Mouse (Mus musculus) E14TG2a.4 (cell line): ENCODE results near the gene Sec24b.

ENCODE experiments used
- H3K27me3 ChIP-seq: 2 replicates; pipeline ENCODE4 v1.6.1; 2014; ENCODE audit warnings: low read length, control low read depth; ENCODE audit not compliant: insufficient read depth
- H3K36me3 ChIP-seq: 2 replicates; pipeline ENCODE4 v1.6.1; 2014; ENCODE audit warnings: low read length, control low read depth; ENCODE audit not compliant: insufficient read depth
- H3K4me1 ChIP-seq: replicated peaks from 2 replicates; pipeline ENCODE4 v1.6.1; 2014; ENCODE audit warnings: low read depth, low read length, control low read depth
- H3K4me3 ChIP-seq: replicated peaks from 2 replicates; pipeline ENCODE4 v1.5.1; 2014; ENCODE audit warnings: mild to moderate bottlenecking, low read length
- H3K9me3 ChIP-seq: 2 replicates; pipeline ENCODE4 v1.6.1; 2014; ENCODE audit warnings: low read length, control low read depth
- CTCF ChIP-seq: conservative IDR thresholded peaks from 2 replicates; pipeline ENCODE4 v1.5.1; 2014; ENCODE audit warnings: low read length
- NANOG ChIP-seq: IDR thresholded peaks from 2 replicates; pipeline ENCODE4 v1.6.1; 2014; ENCODE audit warnings: borderline replicate concordance, low read length, mixed read lengths
- POU5F1 ChIP-seq: IDR thresholded peaks from 2 replicates; pipeline ENCODE4 v1.6.1; 2014; ENCODE audit warnings: low read length, borderline replicate concordance

Gene Sec24b

GRCm38 (mm10) chr3:129964681-129965080 lies 96.7 kb downstream of the Sec24b start:
- Histone ChIP-seq H3K36me3 (no peaks in the 10 kb centered on the region), H3K4me1 (peaks cover 7% of the 10 kb centered on the region)

GRCm38 (mm10) chr3:129962533-129962932 lies 98.8 kb downstream of the Sec24b start:
- H3K27me3 ChIP-seq: peaks cover 7% of the 10 kb centered on the region; the same call in 1 of the 2 replicates
- peaks cover 3% of the 10 kb centered on the region; the same call in 1 of the 2 replicates for H3K4me1 ChIP-seq
- no peaks in the 10 kb centered on the region for H3K36me3 ChIP-seq
- TF ChIP-seq NANOG: no peak
- TF ChIP-seq POU5F1: no peak
- no peak for TF ChIP-seq CTCF
- H3K9me3 ChIP-seq: no peaks in the 10 kb centered on the region
- no peak overlapping the region for H3K4me3 ChIP-seq

More at GRCm38 (mm10) chr3:129964681-129965080, 96.7 kb downstream of the Sec24b start:
- Histone ChIP-seq H3K27me3 (peaks cover 22% of the 10 kb centered on the region), H3K9me3 (no peaks in the 10 kb centered on the region), H3K4me3 (no peak overlapping the region)
- TF ChIP-seq POU5F1 (no peak), CTCF (no peak), NANOG (no peak)

DNA sequence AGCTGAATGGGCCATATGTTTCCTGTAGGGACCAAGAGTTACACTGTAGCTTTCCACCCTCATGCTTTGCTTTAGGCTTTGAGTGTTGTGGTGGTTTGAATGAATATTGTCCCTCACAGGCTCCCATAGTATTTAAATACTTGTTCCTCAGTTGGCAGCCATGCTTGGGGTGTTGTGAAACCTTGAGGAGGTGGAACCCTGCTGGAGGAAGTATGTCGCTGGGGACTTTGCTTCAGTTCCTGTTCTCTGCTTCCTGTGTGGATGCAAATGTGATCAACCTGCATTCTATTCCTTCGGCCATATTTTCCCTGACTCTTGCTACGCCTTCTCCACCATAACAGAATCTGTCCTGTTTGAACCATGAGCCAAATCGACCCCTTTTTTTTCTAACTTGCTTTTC lies 108.1 kb downstream of the Sec24b start:
- no peaks in the 10 kb centered on the region for H3K4me1 ChIP-seq
- TF ChIP-seq POU5F1 (no peak), NANOG (no peak), CTCF (no peak)
- no peak overlapping the region for H3K4me3 ChIP-seq
- H3K36me3 ChIP-seq: no peaks in the 10 kb centered on the region
- no peaks in the 10 kb centered on the region for H3K27me3 ChIP-seq
- no peaks in the 10 kb centered on the region for H3K9me3 ChIP-seq

- H3K9me3 ChIP-seq: no peaks in the 10 kb centered on the region
- no peaks in the 10 kb centered on the region for H3K36me3 ChIP-seq
- H3K4me1 ChIP-seq: no peaks in the 10 kb centered on the region
- no peak overlapping the region for H3K4me3 ChIP-seq
- TF ChIP-seq NANOG: no peak
- TF ChIP-seq CTCF: no peak
- TF ChIP-seq POU5F1: no peak
- 0 out of 2 replicates have a peak, but pooled peaks cover 4% of the 10 kb centered on the region for H3K27me3 ChIP-seq
Measured at GRCm38 (mm10) chr3:129949158-129949773, 112.1 kb downstream of the Sec24b start.

- no peak overlapping the region for H3K4me3 ChIP-seq
- H3K4me1 ChIP-seq: no peaks in the 10 kb centered on the region
- no peaks in the 10 kb centered on the region for H3K9me3 ChIP-seq
- 0 out of 2 replicates have a peak, but pooled peaks cover 4% of the 10 kb centered on the region for H3K27me3 ChIP-seq
- no peaks in the 10 kb centered on the region for H3K36me3 ChIP-seq
- TF ChIP-seq NANOG: no peak
- TF ChIP-seq CTCF: no peak
- no peak for TF ChIP-seq POU5F1
Measured at GRCm38 (mm10) chr3:129948359-129948758, 113.0 kb downstream of the Sec24b start.

- no peaks in the 10 kb centered on the region for H3K9me3 ChIP-seq
- no peaks in the 10 kb centered on the region for H3K36me3 ChIP-seq
- no peak overlapping the region for H3K4me3 ChIP-seq
- 0 out of 2 replicates have a peak, but pooled peaks cover 4% of the 10 kb centered on the region for H3K27me3 ChIP-seq
- no peaks in the 10 kb centered on the region for H3K4me1 ChIP-seq
- TF ChIP-seq POU5F1 (no peak), CTCF (no peak), NANOG (no peak)
Measured at GRCm38 (mm10) chr3:129946217-129946914, 115.0 kb downstream of the Sec24b start.

- H3K27me3 ChIP-seq: 0 out of 2 replicates have a peak, but pooled peaks cover 4% of the 10 kb centered on the region
Measured at GRCm38 (mm10) chr3:129943813-129944212, 117.5 kb downstream of the Sec24b start.

GRCm38 (mm10) chr3:129941291-129941690 lies 120.1 kb downstream of the Sec24b start:
- Histone ChIP-seq H3K4me1 (0 out of 2 replicates have a peak, but pooled peaks cover 3% of the 10 kb centered on the region), H3K27me3 (0 out of 2 replicates have a peak, but pooled peaks cover 4% of the 10 kb centered on the region), H3K4me3 (no peak overlapping the region), H3K36me3 (no peaks in the 10 kb centered on the region), H3K9me3 (no peaks in the 10 kb centered on the region)
- no peak for TF ChIP-seq NANOG
- no peak for TF ChIP-seq CTCF
- no peak for TF ChIP-seq POU5F1

More at GRCm38 (mm10) chr3:129943813-129944212, 117.5 kb downstream of the Sec24b start:
- H3K36me3 ChIP-seq: no peaks in the 10 kb centered on the region
- no peaks in the 10 kb centered on the region for H3K4me1 ChIP-seq
- no peak overlapping the region for H3K4me3 ChIP-seq
- no peaks in the 10 kb centered on the region for H3K9me3 ChIP-seq
- TF ChIP-seq CTCF (no peak), NANOG (no peak), POU5F1 (no peak)
